Mouse (Mus musculus): ENCODE measurements at regions not wholly inside any gene's neighbourhood (a gene's known extent, or its start where the extent isn't known, plus 50 kb on each side); places are given as distances from the start of the nearest gene placed in this dataset.

- no peak for TF ChIP-seq CTCF (IDR thresholded peaks at IDR 0.05; ENCODE audit: low read depth)
- no peak for TF ChIP-seq EP300 (IDR thresholded peaks at IDR 0.05; ENCODE audit: low read depth)
Measured at GRCm38 (mm10) chr15:67898959-67899403, 1398.3 kb upstream of the Lrrc6 start.
